Mouse (Mus musculus) thymus, adult 2 months (tissue): Measurements from ENCODE around the gene Tsga10.

ENCODE experiments used
- CTCF ChIP-seq: fragments of 200-500 bp; IDR thresholded peaks from 2 replicates; pipeline ENCODE4 v1.5.1; 2012; ENCODE audit warnings: mild to moderate bottlenecking, control low read depth, low read length, moderate library complexity, borderline replicate concordance; ENCODE audit not compliant: control insufficient read depth, poor library complexity, insufficient read depth; ENCODE audit errors: extremely low read depth
- POLR2A ChIP-seq: fragments of 200-500 bp; IDR thresholded peaks from 2 replicates; pipeline ENCODE4 v1.6.1; 2012; ENCODE audit warnings: mild to moderate bottlenecking, low read length, control low read depth, moderate library complexity; ENCODE audit not compliant: control insufficient read depth, poor library complexity, insufficient read depth; ENCODE audit errors: extremely low read depth

DNA sequence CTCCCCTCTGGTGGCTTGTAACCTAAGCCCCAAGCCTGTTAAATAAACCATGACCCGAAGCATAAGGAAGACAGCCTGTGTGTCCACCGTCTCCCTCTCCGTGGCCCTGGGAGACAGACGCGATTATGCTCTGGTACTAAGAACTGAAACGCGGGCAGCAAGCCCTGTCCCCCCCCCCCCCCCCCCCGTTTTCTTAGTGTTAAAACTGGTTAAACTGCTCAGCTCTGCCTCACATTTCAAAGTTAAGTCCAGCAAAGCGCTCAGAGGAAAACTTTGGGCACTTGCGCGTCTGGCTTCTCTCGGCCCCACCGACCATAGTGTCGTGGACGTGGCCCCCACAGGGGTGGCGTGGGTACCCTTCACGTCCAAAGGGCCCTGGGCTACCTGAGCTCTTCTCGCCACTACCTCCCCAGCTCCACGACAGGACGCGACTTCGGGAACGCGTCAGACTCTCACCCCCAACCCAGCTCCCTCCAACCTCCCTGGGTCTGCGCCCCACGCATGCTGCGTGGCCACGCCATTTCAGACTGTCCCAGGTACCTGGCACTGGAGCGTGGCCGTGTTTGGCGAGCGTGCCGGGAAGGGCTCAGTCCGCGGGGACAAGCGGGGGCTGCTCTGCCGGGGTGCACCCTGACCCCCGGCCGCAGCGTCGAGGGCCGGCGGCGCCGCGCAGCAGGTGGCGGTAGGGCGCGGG, 147.1 kb downstream of the Tsga10 start:
- TF ChIP-seq POLR2A (no peak), CTCF (no peak)
